Mouse (Mus musculus) olfactory bulb, adult 2 months (tissue): Measurements from ENCODE around the gene Gm26602. TPM values are rescaled to one million over a fixed set of nuclear protein-coding genes. Genes with fewer than 3 reads are reported as not detected.

Experiments
- H3K27ac ChIP-seq: fragments of 200-500 bp; 2 replicates; pipeline ENCODE4 v1.5.1; 2012; ENCODE audit warnings: low read depth, low read length; ENCODE audit not compliant: insufficient read depth
- H3K4me1 ChIP-seq: fragments of 200-500 bp; 2 replicates; pipeline ENCODE4 v1.6.1; 2012; ENCODE audit warnings: low read length; ENCODE audit not compliant: control insufficient read depth, insufficient read depth
- H3K4me3 ChIP-seq: fragments of 200-500 bp; 2 replicates; pipeline ENCODE4 v1.5.1; 2012; ENCODE audit warnings: mild to moderate bottlenecking, low read depth, low read length, moderate library complexity; ENCODE audit not compliant: insufficient read depth
- CTCF ChIP-seq: fragments of 200-500 bp; IDR thresholded peaks from 2 replicates; pipeline ENCODE4 v1.5.1; 2012; ENCODE audit warnings: low read depth, mild to moderate bottlenecking, low read length, moderate library complexity; ENCODE audit not compliant: insufficient read depth
- POLR2A ChIP-seq: fragments of 200-500 bp; IDR thresholded peaks from 2 replicates; pipeline ENCODE4 v1.6.1; 2012; ENCODE audit warnings: mild to moderate bottlenecking, low read depth, low read length, moderate library complexity; ENCODE audit not compliant: insufficient read depth
- WGBS: fragments of 180-500 bp; shearing (Covaris S2); methylation state at CpG from one replicate; pipeline ENCODE4 v1.1.7; 2018; 5-methylcytosine and 5-hydroxymethylcytosine counted together
- polyA plus RNA-seq: library from polyadenylated mRNA; stranded (reverse); fragments of >200 nt; gene quantifications from 2 replicates; pipeline ENCODE4 v1.2.4, GENCODE M21; 2012; ENCODE audit warnings: low replicate concordance; ENCODE audit not compliant: missing spikeins, insufficient read depth, insufficient read length

Gm26602 gene
- polyA plus RNA-seq, 1 experiment: not detected

DNA sequence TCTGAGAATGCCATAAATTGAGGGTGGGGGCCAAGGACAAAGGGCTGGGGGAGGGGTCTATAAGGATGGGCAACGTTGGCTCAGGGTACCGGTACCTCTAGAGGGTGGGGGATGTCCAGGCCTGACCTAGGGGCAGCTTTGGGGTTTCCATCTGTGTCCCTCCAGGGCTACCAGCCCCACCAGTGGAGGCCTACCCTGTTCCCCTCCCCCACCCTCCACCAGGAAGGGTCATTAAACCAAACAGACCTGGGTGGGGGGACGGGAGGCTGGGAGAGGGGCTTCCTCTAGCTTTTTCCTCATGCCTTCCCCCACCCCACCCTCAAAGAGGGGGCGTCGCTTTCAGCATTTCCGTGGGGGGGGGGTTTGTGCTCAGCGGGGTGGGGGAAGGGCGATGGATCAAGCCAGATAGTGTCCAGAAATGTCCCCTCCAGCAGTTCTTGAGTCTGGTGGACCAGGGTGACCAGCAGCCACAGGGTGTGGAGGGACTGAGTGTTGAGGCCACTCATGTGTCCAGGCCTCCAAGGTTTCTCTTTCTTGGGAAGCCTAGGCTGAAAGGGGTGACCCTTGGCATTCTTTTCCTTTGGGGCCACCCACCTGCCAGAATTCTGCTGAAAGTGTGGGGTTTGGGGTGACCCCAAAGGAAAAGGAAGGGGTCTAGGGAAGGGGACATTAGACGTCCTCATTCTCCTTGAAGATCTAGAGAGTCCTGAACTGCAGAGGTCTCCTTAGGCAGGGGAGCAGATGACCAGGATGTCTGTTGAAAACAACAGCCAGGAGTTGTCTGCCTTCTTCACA is 18.4 kb downstream of the Gm26602 start:
- H3K27ac ChIP-seq: no peak overlapping the region
- WGBS: 37% methylated on average over 9 of the region's 9 CpGs
- H3K4me1 ChIP-seq: peaks cover 56% of the 10 kb centered on the region
- TF ChIP-seq CTCF (no peak), POLR2A (no peak)
- H3K4me3 ChIP-seq: peak overlapping the region; percentile 83; the same call in 1 of the 2 replicates

DNA sequence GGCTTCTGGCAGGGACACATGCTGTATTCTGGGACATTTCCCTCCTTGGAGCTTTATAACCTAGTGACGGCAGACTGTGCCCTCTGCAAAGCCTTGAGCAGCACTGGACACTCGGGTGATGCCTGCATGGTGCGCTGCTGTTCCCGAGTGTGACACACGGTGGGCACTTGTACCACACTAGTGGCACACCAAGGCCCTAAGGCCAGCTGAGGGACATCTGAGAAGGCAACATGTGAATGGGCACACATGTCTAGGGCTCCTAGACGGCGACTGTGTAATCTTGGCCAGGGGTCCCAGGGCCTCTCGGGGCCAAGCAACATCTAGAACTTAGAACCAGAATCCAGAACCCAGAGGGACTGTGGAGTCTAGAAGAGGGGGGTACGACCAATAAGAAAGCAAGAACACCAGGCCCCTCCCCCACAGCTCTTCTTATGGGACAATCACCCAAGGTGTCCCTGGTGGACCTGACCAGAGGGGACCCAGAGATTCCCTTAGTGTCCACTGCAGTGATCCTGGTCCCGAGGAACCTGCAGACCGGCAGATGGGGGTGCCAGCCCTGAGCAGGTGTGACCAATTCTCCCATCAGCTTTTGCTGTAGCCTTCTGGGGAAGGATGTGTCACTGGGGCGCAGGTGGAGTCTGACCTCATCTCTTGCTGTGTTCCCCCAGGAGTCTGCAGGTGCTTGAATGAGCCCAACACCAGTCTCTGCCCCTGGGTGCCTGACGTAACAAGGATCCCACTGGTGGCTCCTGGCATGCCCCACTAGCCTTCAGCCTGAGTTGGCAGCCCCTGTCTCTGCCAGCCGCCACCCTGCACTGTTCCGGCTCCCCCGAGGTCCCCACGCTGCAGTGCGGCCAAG is 19.5 kb downstream of the Gm26602 start:
- no peak overlapping the region for H3K4me3 ChIP-seq
- WGBS: 82% methylated on average over 18 of the region's 18 CpGs
- H3K4me1 ChIP-seq: peaks cover 60% of the 10 kb centered on the region
- H3K27ac ChIP-seq: no peak overlapping the region
- no peak for TF ChIP-seq CTCF
- TF ChIP-seq POLR2A: no peak

DNA sequence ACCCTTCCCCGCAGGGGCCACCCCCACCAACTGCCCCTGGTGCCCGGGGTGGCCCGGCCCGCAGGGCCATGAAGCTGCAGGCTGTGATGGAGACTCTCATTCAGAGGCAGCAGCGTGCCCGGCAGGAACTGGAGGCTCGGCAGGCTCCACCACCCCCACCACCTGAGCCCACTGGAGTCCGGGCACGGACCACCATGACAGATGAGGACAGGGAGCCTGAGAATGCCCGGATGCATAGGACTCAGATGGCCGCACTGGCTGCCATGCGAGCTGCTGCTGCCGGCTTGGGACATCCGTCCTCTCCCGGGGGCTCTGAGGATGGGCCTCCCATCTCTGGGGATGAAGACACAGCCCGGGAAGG is 20.1 kb downstream of the Gm26602 start:
- TF ChIP-seq POLR2A: no peak
- no peak for TF ChIP-seq CTCF
- Histone ChIP-seq H3K4me3 (no peak overlapping the region), H3K4me1 (peaks cover 66% of the 10 kb centered on the region), H3K27ac (no peak overlapping the region)
- WGBS: 90% methylated on average over 16 of the region's 16 CpGs

DNA sequence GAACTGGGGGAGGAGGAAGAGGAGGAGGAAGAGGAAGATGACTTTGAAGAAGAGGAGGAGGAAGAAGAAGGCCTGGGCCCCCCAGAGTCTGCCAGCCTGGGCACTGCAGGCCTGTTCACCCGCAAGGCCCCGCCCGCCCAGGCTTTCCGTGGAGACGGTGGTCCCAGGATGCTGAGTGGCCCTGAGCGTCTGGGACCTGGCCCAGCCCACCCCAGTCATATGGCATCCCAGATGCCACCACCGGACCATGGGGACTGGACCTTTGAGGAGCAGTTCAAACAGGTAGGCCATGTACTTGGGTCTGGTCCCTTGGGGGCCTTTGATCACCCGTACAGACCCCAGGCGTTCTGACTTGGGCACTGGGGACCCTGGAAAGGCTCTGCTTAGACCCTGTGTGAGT is 21.1 kb downstream of the Gm26602 start:
- Histone ChIP-seq H3K4me3 (no peak overlapping the region), H3K4me1 (peaks cover 67% of the 10 kb centered on the region), H3K27ac (no peak overlapping the region)
- TF ChIP-seq POLR2A: no peak
- TF ChIP-seq CTCF: no peak
- WGBS: 88% methylated on average over 9 of the region's 9 CpGs

DNA sequence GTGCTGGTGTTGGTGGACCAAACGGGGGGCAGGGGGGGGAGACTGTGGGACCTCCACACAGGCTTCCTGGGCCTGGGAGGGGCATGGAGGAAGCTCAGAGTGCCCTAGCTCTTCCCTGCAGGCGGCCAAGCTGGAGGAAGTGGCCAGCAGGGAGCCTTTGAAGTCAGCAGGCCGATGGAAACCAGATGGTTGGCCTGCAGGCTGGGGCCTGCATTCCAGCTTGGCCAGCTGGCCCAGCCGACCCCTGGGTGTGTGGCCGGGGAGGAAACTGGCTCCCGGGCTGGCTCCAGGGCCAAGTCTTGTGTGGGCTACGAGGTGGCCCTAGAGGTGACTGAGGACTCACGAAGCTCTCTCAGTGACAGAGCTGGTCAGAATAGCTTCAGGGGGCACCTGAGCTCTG is 22.1 kb downstream of the Gm26602 start:
- TF ChIP-seq POLR2A (no peak), CTCF (no peak)
- peaks cover 74% of the 10 kb centered on the region for H3K4me1 ChIP-seq
- 47% methylated on average over 8 of the region's 8 CpGs for WGBS
- 0 out of 2 replicates have a peak overlapping the region, but pooled peaks have one; percentile 3 for H3K27ac ChIP-seq
- no peak overlapping the region for H3K4me3 ChIP-seq

DNA sequence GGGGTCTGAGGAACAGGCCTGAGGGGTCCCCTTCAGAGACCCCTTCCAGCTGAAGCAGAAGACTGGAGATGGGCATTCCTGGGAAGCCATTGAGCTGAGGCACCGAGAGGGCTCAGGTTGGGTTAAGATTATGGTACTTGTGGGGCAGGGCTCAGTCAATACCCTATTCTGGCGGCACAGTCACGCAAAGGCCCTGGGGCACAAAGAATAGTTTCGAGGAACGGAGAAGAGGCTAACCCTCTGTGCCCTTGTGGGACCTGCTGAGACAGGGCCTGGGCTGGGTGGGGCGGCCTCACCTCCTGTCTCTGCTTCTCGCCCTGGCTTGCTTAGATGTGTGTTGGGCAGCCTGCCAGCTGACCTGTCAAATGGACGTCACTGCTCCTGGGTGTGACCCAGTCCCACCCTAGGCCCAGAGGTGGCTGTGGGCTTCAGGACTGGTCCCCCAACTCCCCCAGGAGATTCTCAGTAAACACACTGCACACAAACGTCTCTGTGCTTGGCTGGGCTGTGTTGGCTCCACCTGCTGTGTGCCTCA is 22.6 kb downstream of the Gm26602 start:
- Histone ChIP-seq H3K27ac (0 out of 2 replicates have a peak overlapping the region, but pooled peaks have one; percentile 3), H3K4me1 (peaks cover 69% of the 10 kb centered on the region), H3K4me3 (no peak overlapping the region)
- no peak; the same call in 1 of the 2 replicates for TF ChIP-seq POLR2A
- TF ChIP-seq CTCF: no peak
- 72% methylated on average over 9 of the region's 9 CpGs for WGBS

DNA sequence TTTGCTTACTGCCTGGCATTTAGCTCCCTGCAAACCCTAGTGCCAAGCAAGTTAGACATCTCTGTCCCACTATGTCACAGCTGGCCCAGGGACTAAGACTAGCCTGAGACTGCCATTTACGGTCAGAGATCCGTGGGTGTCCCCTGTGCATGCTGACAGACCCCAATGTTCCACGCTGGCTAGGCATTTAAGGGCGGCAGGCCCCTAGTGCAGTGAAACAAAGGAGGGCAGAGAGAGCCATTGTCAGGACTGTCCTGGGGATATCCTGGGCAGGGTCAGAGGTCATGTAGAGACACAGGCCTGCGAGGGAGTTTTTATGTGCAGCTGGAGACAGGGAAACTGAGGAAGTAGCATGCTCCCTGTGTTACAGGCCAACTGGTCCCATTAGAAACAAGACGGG is 23.2 kb downstream of the Gm26602 start:
- 46% methylated on average over 6 of the region's 6 CpGs for WGBS
- peak overlapping the region; percentile 27; the same call in 1 of the 2 replicates for H3K27ac ChIP-seq
- H3K4me3 ChIP-seq: no peak overlapping the region
- TF ChIP-seq CTCF (no peak), POLR2A (no peak)
- peaks cover 62% of the 10 kb centered on the region for H3K4me1 ChIP-seq

DNA sequence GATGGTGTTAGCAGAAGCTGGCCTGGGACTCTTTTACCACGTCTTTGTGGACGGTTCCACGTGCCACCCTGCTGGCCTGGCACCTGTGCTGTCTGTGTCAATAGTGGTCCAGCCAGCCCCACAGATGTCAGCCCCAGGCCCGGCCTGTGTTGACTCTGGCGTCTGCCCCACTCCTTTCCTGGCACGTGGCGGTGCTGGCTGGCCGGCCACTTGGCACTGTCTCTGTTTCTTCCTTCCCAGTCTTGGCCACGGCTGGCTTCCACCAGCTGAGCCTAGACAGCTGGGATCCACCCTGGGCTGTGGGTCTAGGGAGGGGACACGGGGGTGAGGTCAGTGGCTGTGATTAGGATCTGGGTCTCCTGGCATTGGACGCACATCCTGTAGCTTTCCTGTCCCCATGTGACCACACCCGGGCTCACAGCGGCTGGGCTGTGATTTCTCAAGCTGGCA is 23.6 kb downstream of the Gm26602 start:
- Histone ChIP-seq H3K4me3 (no peak overlapping the region), H3K4me1 (peaks cover 63% of the 10 kb centered on the region)

More for the DNA sequence above, 23.6 kb downstream of the Gm26602 start:
- H3K27ac ChIP-seq: peak overlapping the region; percentile 27; the same call in 1 of the 2 replicates
- TF ChIP-seq POLR2A: no peak
- 0 out of 2 replicates have a peak, but pooled peaks have one; percentile 9 for TF ChIP-seq CTCF
- whole genome bisulfite sequencing: 36% methylated on average over 13 of the region's 13 CpGs
